Mouse (Mus musculus): ENCODE measurements at regions not wholly inside any gene's neighbourhood (a gene's known extent, or its start where the extent isn't known, plus 50 kb on each side); places are given as distances from the start of the nearest gene placed in this dataset.

DNA sequence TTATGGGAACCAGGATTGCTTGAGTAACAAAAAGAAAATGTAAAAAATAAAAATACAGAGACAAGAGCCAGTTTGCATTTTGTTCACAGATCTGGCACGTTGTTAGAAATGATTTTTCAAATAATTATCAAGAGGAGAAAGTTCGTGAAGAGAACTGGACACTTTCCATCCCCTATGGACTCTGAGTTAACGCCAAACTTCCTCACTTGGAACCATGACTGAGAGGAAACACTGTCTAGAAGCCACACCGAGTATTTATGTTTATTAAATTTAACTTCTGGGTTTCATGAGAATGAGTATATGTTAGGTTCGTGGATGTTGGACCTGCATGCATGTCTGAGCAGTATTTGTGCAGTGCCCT is 329.6 kb downstream of the Rnd3 start:
- TF ChIP-seq CTCF (IDR thresholded peaks at IDR 0.05; ENCODE audit: insufficient read depth, low read depth, low read length) (no peak), POLR2A (IDR thresholded peaks at IDR 0.05; ENCODE audit: insufficient read depth, low read depth, low read length) (no peak)
